Mouse (Mus musculus) hindbrain, embryonic 14.5 days (tissue): ENCODE measurements around the gene Gpr157. TPM values are rescaled to one million over a fixed set of nuclear protein-coding genes. Genes with fewer than 3 reads are reported as not detected.

Experiments
- ATAC-seq: fragments of 200-750 bp; cut with Nextera tagmentation; 2 replicates; pipeline ENCODE4 v1.8.0; 2017; ENCODE audit warnings: moderate number of reproducible peaks, mild to moderate bottlenecking, moderate TSS enrichment, moderate library complexity; ENCODE audit not compliant: low FRiP score
- DNase-seq: peaks from one replicate; pipeline ENCODE4 v3.0.0-alpha.2; 2015; ENCODE audit warnings: low spot score
- H3K27ac ChIP-seq: fragments of 300-500 bp; sonication (generic); 2 replicates; pipeline ENCODE4 v1.5.1; 2014; ENCODE audit warnings: mild to moderate bottlenecking, moderate library complexity
- H3K27me3 ChIP-seq: fragments of 300-500 bp; sonication (generic); 2 replicates; pipeline ENCODE4 v1.6.1; 2014; ENCODE audit warnings: mild to moderate bottlenecking, low read length, mixed read lengths; ENCODE audit not compliant: control insufficient read depth, insufficient read depth
- H3K36me3 ChIP-seq: fragments of 300-500 bp; sonication (generic); replicated peaks from 2 replicates; pipeline ENCODE4 v1.6.1; 2014; ENCODE audit not compliant: control insufficient read depth, insufficient read depth
- H3K4me1 ChIP-seq: fragments of 300-500 bp; sonication (generic); replicated peaks from 2 replicates; pipeline ENCODE4 v1.6.1; 2014; ENCODE audit warnings: antibody characterized with exemption, low read length, mixed read lengths; ENCODE audit not compliant: control insufficient read depth, insufficient read depth
- H3K4me2 ChIP-seq: fragments of 300-500 bp; sonication (generic); replicated peaks from 2 replicates; pipeline ENCODE4 v1.6.1; 2014; ENCODE audit warnings: mild to moderate bottlenecking, moderate library complexity
- H3K4me3 ChIP-seq: fragments of 300-500 bp; sonication (generic); replicated peaks from 2 replicates; pipeline ENCODE4 v1.5.1; 2014; ENCODE audit warnings: mild to moderate bottlenecking, low read length
- H3K9ac ChIP-seq: fragments of 300-500 bp; sonication (generic); 2 replicates; pipeline ENCODE4 v1.6.1; 2014
- H3K9me3 ChIP-seq: fragments of 300-500 bp; sonication (generic); 2 replicates; pipeline ENCODE4 v1.6.1; 2016; ENCODE audit warnings: low read length; ENCODE audit not compliant: control insufficient read depth
- WGBS: fragments of 180-500 bp; shearing (Covaris S2); extraction: QIAGEN DNeasy Blood & Tissue Kit; methylation state at CpG from one replicate; pipeline ENCODE4 v1.1.7; 2014; 5-methylcytosine and 5-hydroxymethylcytosine counted together
- polyA plus RNA-seq: library from polyadenylated mRNA; unstranded; fragments of >200 nt; fragmentation: Nextera tagmentation; extraction: Ambion mirVana; gene quantifications from 2 replicates; pipeline ENCODE4 v1.2.1, GENCODE M21; 2014

The Gpr157 gene
- polyA plus RNA-seq, 1 experiment from 2014 or later: 0.33 TPM

GRCm38 (mm10) chr4:150049564-150050226, 37.5 kb upstream of the Gpr157 start:
- no peak for DNase-seq
- no peaks in the 10 kb centered on the region for H3K36me3 ChIP-seq
- no peak overlapping the region for H3K27ac ChIP-seq
- 19% methylated on average over 13 of the region's 13 CpGs for WGBS
- peaks cover 52% of the 10 kb centered on the region for H3K27me3 ChIP-seq
- H3K4me3 ChIP-seq: peak overlapping the region; percentile 42; the same call in 1 of the 2 replicates
- ATAC-seq: no peak
- H3K9me3 ChIP-seq: no peaks in the 10 kb centered on the region
- H3K4me2 ChIP-seq: peak overlapping the region; percentile 82
- no peak overlapping the region for H3K9ac ChIP-seq
- H3K4me1 ChIP-seq: peaks cover 18% of the 10 kb centered on the region

- WGBS: 84% methylated on average over 8 of the region's 8 CpGs
- H3K36me3 ChIP-seq: no peaks in the 10 kb centered on the region
- H3K9me3 ChIP-seq: no peaks in the 10 kb centered on the region
- no peak for ATAC-seq
- H3K9ac ChIP-seq: no peak overlapping the region
- no peak overlapping the region for H3K4me3 ChIP-seq
- H3K4me1 ChIP-seq: peaks cover 18% of the 10 kb centered on the region
- H3K27ac ChIP-seq: no peak overlapping the region
- no peak overlapping the region for H3K4me2 ChIP-seq
- no peak for DNase-seq
- peaks cover 43% of the 10 kb centered on the region for H3K27me3 ChIP-seq
Measured at GRCm38 (mm10) chr4:150051514-150051913, 35.7 kb upstream of the Gpr157 start.

DNA sequence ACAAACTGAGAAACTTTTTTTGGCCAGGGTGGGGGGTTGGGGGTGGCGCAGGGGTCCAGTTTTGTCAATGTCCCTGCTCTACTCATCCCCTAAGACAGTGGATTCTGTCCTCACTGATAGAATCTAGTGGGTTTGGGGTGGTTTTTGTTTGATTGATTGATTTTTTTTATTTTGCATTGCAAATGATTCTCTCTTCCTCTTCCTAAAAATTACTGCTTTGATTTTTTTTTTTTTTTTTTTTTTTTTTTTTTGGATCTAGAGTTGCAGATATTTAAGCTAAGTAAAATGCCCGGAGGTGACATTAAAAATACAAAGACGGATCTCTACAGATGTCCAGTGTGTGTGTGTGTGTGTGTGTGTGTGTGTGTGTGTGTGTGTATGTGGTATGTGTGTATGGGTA, 34.8 kb upstream of the Gpr157 start:
- H3K9ac ChIP-seq: no peak overlapping the region
- no peaks in the 10 kb centered on the region for H3K36me3 ChIP-seq
- no peak overlapping the region for H3K27ac ChIP-seq
- no peaks in the 10 kb centered on the region for H3K9me3 ChIP-seq
- H3K27me3 ChIP-seq: peaks cover 41% of the 10 kb centered on the region
- no peak overlapping the region for H3K4me3 ChIP-seq
- DNase-seq: no peak
- H3K4me2 ChIP-seq: no peak overlapping the region
- 91% methylated on average over 3 of the region's 3 CpGs for WGBS
- peaks cover 18% of the 10 kb centered on the region for H3K4me1 ChIP-seq
- no peak for ATAC-seq

DNA sequence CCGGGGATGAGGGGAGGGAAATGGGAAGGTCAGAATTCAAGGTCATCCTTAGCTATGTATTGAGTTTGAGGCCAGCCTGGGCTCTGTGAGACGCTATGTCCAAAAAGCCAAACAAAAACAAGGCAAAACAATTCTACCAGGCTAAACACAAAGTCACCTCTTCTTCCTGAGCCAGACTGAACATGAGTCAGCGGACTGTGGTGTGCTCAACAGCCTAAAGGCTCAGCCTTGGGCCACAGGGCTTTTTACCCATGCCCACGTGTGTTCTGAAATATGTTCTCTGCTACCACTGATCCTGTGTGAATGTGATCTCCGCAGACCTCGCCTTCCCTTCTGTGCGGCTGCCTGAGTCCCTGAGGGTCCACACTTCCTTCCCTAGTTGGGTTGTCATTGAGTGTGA, 31.0 kb upstream of the Gpr157 start:
- Histone ChIP-seq H3K9ac (no peak overlapping the region), H3K27ac (no peak overlapping the region), H3K36me3 (no peaks in the 10 kb centered on the region), H3K4me1 (no peaks in the 10 kb centered on the region), H3K4me3 (no peak overlapping the region), H3K9me3 (no peaks in the 10 kb centered on the region), H3K4me2 (no peak overlapping the region), H3K27me3 (peaks cover 3% of the 10 kb centered on the region; the same call in 1 of the 2 replicates)
- DNase-seq: no peak
- 86% methylated on average over 7 of the region's 7 CpGs for WGBS
- ATAC-seq: no peak

GRCm38 (mm10) chr4:150057722-150058121, 29.4 kb upstream of the Gpr157 start:
- ATAC-seq (no peak), DNase-seq (no peak)
- H3K27ac ChIP-seq: no peak overlapping the region
- H3K9me3 ChIP-seq: no peaks in the 10 kb centered on the region
- no peak overlapping the region for H3K4me2 ChIP-seq
- no peak overlapping the region for H3K9ac ChIP-seq
- 88% methylated on average over 12 of the region's 12 CpGs for WGBS
- H3K36me3 ChIP-seq: no peaks in the 10 kb centered on the region
- H3K4me1 ChIP-seq: no peaks in the 10 kb centered on the region
- no peak overlapping the region for H3K4me3 ChIP-seq
- H3K27me3 ChIP-seq: no peaks in the 10 kb centered on the region

DNA sequence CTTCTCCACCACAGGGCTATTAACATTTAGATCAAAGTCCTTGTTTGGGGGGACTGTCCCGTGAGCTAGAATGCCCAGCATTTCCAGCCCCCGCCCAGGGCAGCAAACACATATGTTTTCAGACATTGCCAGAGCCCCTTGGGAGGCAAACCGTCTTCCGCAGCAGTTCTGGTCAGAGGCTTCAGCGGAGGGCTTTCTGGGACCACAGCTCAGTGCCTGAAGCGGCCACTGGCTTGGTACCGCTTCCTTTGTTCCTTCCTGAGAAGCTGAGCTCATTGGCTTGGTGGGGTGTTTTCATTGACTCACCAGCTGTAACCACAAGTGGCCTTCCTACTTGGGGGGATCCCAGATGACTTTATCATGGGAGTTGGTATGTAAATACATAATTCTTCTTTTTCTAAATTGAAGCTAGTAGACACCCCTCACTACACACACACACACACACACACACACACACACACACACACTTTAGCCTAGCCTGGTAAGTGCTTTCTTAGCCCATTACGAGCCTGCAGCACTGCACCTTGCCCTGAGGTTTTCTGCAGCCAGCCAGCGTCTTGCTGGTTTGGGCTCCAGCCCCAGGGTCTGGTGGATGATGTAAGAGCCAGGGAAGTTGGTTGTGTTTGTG, 27.2 kb upstream of the Gpr157 start:
- Histone ChIP-seq H3K36me3 (no peaks in the 10 kb centered on the region), H3K4me1 (no peaks in the 10 kb centered on the region), H3K9me3 (no peaks in the 10 kb centered on the region), H3K9ac (no peak overlapping the region), H3K27ac (no peak overlapping the region), H3K4me2 (no peak overlapping the region), H3K4me3 (no peak overlapping the region), H3K27me3 (no peaks in the 10 kb centered on the region)
- ATAC-seq (no peak), DNase-seq (no peak)
- WGBS: 52% methylated on average over 9 of the region's 9 CpGs

- Histone ChIP-seq H3K27ac (no peak overlapping the region), H3K36me3 (no peaks in the 10 kb centered on the region), H3K4me2 (no peak overlapping the region), H3K9ac (no peak overlapping the region), H3K4me1 (no peaks in the 10 kb centered on the region), H3K4me3 (no peak overlapping the region), H3K9me3 (no peaks in the 10 kb centered on the region), H3K27me3 (no peaks in the 10 kb centered on the region)
- no peak for ATAC-seq
- no peak for DNase-seq
- WGBS: 83% methylated on average over 23 of the region's 23 CpGs
Measured at GRCm38 (mm10) chr4:150060469-150061170, 26.5 kb upstream of the Gpr157 start.

DNA sequence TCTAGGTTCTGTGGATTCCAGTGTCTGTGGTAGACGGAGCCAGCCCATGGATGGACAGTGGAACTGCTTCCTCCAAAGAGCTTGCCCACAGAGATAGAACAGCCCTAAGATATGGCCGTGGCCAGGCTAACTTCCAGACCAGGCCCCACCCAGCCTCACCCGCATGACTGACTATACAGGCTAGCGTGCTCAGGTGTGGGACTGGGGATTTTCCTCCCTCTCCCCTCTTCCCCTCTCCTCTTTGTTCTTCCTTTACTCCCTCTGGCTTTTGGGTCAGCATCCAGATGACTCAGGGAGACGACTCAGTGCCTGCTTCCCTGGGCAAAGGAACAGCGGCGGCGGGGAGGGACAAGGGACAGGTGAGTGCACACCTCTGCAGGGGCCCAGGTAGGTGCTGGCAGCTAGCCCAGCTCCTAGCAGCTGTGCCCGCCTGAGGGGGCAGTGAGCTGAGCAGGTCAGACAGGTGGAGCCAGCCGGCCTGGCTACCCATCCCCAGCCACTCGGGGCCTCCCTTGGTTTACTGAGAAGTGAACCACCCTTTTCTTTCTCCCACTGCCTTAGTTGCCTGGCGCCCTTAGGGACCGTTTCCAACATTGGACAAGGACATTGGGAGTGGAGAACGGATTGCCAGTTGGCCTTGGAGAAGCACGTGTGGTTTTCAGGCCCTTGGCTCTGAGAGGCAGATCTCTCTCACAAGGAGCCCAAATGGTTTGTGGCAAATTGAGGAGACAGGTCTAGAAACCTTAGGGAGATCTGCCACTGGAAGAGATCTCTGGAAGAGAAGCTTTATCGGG, 25.5 kb upstream of the Gpr157 start:
- no peaks in the 10 kb centered on the region for H3K27me3 ChIP-seq
- no peak overlapping the region for H3K27ac ChIP-seq
- no peaks in the 10 kb centered on the region for H3K36me3 ChIP-seq
- no peak for DNase-seq
- no peaks in the 10 kb centered on the region for H3K9me3 ChIP-seq
- no peaks in the 10 kb centered on the region for H3K4me1 ChIP-seq
- 85% methylated on average over 16 of the region's 16 CpGs for WGBS
- no peak overlapping the region for H3K9ac ChIP-seq
- H3K4me2 ChIP-seq: no peak overlapping the region
- ATAC-seq: no peak
- no peak overlapping the region for H3K4me3 ChIP-seq
